Mouse (Mus musculus) liver, postnatal 0 days (tissue): ENCODE data around the gene Clip4. TPM values are rescaled to one million over a fixed set of nuclear protein-coding genes. Genes with fewer than 3 reads are reported as not detected.

Experiments used
- ATAC-seq: fragments of 200-750 bp; cut with Nextera tagmentation; 2 replicates; pipeline ENCODE4 v1.8.0; 2017; ENCODE audit warnings: mild to moderate bottlenecking, moderate library complexity
- DNase-seq: peaks from one replicate; pipeline ENCODE4 v3.0.0-alpha.2; 2016
- H3K27ac ChIP-seq: fragments of 300-500 bp; sonication (generic); 2 replicates; pipeline ENCODE4 v1.5.1; 2014; ENCODE audit warnings: antibody characterized with exemption, moderate library complexity, mild to moderate bottlenecking, low read depth
- H3K27me3 ChIP-seq: fragments of 300-500 bp; sonication (generic); 2 replicates; pipeline ENCODE4 v1.6.1; 2014; ENCODE audit warnings: low read length, control low read depth, mixed read lengths; ENCODE audit not compliant: insufficient read depth
- H3K36me3 ChIP-seq: fragments of 300-500 bp; sonication (generic); replicated peaks from 2 replicates; pipeline ENCODE4 v1.6.1; 2014; ENCODE audit warnings: mild to moderate bottlenecking, control low read depth, low read length, moderate library complexity, mixed read lengths; ENCODE audit not compliant: insufficient read depth
- H3K4me1 ChIP-seq: fragments of 300-500 bp; sonication (generic); 2 replicates; pipeline ENCODE4 v1.6.1; 2014; ENCODE audit warnings: antibody characterized with exemption, mild to moderate bottlenecking, control low read depth; ENCODE audit not compliant: insufficient read depth
- H3K4me2 ChIP-seq: fragments of 300-500 bp; sonication (generic); 2 replicates; pipeline ENCODE4 v1.6.1; 2014; ENCODE audit warnings: low read depth, mild to moderate bottlenecking, low read length, moderate library complexity, mixed read lengths
- H3K4me3 ChIP-seq: fragments of 300-500 bp; sonication (generic); 2 replicates; pipeline ENCODE4 v1.5.1; 2014; ENCODE audit warnings: low read depth, low read length
- H3K9ac ChIP-seq: fragments of 300-500 bp; sonication (generic); replicated peaks from 2 replicates; pipeline ENCODE4 v1.6.1; 2014; ENCODE audit warnings: mild to moderate bottlenecking, moderate library complexity
- H3K9me3 ChIP-seq: fragments of 300-500 bp; sonication (generic); 2 replicates; pipeline ENCODE4 v1.6.1; 2016; ENCODE audit warnings: mild to moderate bottlenecking, control low read depth, low read length, mixed read lengths
- CTCF ChIP-seq: sonication (generic); IDR thresholded peaks from 2 replicates; pipeline ENCODE4 v1.5.1; 2016; ENCODE audit warnings: antibody characterized with exemption, low read depth
- EP300 ChIP-seq: IDR thresholded peaks from 2 replicates; pipeline ENCODE4 v1.6.1; 2016; ENCODE audit warnings: antibody characterized with exemption, low read depth, mild to moderate bottlenecking
- WGBS: fragments of 180-500 bp; shearing (Covaris S2); extraction: QIAGEN DNeasy Blood & Tissue Kit; methylation state at CpG from one replicate; pipeline ENCODE4 v1.1.7; 2014; ENCODE audit not compliant: insufficient replicate concordance; 5-methylcytosine and 5-hydroxymethylcytosine counted together
- polyA plus RNA-seq: library from polyadenylated mRNA; unstranded; fragments of >200 nt; fragmentation: Nextera tagmentation; extraction: Ambion mirVana; gene quantifications from 2 replicates; pipeline ENCODE4 v1.2.1, GENCODE M21; 2015

Clip4 gene
- polyA plus RNA-seq, 1 experiment from 2014 or later = 0.49 TPM

GRCm38 (mm10) chr17:71774173-71774572 lies 5.9 kb downstream of the Clip4 start:
- H3K9me3 ChIP-seq = peaks cover 10% of the 10 kb centered on the region; the same call in 1 of the 2 replicates
- H3K27ac ChIP-seq = no peak overlapping the region
- no peak overlapping the region for H3K9ac ChIP-seq
- H3K4me2 ChIP-seq = no peak overlapping the region
- H3K4me3 ChIP-seq = no peak overlapping the region
- no peak for TF ChIP-seq CTCF
- TF ChIP-seq EP300 = no peak
- ATAC-seq = no peak
- no peaks in the 10 kb centered on the region for H3K4me1 ChIP-seq
- no peaks in the 10 kb centered on the region for H3K36me3 ChIP-seq
- 62% methylated on average over 4 of the region's 4 CpGs for WGBS
- no peak for DNase-seq
- H3K27me3 ChIP-seq = no peaks in the 10 kb centered on the region

- no peak overlapping the region for H3K9ac ChIP-seq
- 72% methylated on average over 4 of the region's 4 CpGs for whole genome bisulfite sequencing
- no peak for TF ChIP-seq EP300
- TF ChIP-seq CTCF = no peak
These were observed 7.0 kb downstream of the Clip4 start for GRCm38 (mm10) chr17:71775279-71775678.

GRCm38 (mm10) chr17:71778696-71779095 lies 10.4 kb downstream of the Clip4 start:
- 59% methylated on average over 3 of the region's 3 CpGs for WGBS
- Histone ChIP-seq H3K4me3 (no peak overlapping the region), H3K27ac (no peak overlapping the region), H3K27me3 (peaks cover 20% of the 10 kb centered on the region), H3K36me3 (no peaks in the 10 kb centered on the region), H3K9me3 (peaks cover 10% of the 10 kb centered on the region; the same call in 1 of the 2 replicates), H3K9ac (no peak overlapping the region), H3K4me1 (no peaks in the 10 kb centered on the region), H3K4me2 (no peak overlapping the region)
- ATAC-seq (no peak), DNase-seq (no peak)
- TF ChIP-seq CTCF = 0 out of 2 replicates have a peak, but pooled peaks have one; percentile 30
- no peak for TF ChIP-seq EP300

More at GRCm38 (mm10) chr17:71775279-71775678, 7.0 kb downstream of the Clip4 start:
- Histone ChIP-seq H3K9me3 (peaks cover 10% of the 10 kb centered on the region; the same call in 1 of the 2 replicates), H3K4me1 (no peaks in the 10 kb centered on the region), H3K27me3 (no peaks in the 10 kb centered on the region), H3K4me2 (no peak overlapping the region), H3K36me3 (no peaks in the 10 kb centered on the region), H3K4me3 (no peak overlapping the region), H3K27ac (no peak overlapping the region)
- no peak for ATAC-seq
- no peak for DNase-seq

GRCm38 (mm10) chr17:71780490-71780889 lies 12.2 kb downstream of the Clip4 start:
- H3K4me2 ChIP-seq = no peak overlapping the region
- H3K9me3 ChIP-seq = peaks cover 10% of the 10 kb centered on the region; the same call in 1 of the 2 replicates
- no peaks in the 10 kb centered on the region for H3K4me1 ChIP-seq
- H3K27me3 ChIP-seq = peaks cover 20% of the 10 kb centered on the region
- no peak overlapping the region for H3K9ac ChIP-seq
- H3K36me3 ChIP-seq = no peaks in the 10 kb centered on the region
- ATAC-seq (no peak), DNase-seq (no peak)
- H3K4me3 ChIP-seq = no peak overlapping the region
- H3K27ac ChIP-seq = no peak overlapping the region
- 81% methylated on average over 2 of the region's 2 CpGs for WGBS
- TF ChIP-seq CTCF (no peak), EP300 (no peak)

- Histone ChIP-seq H3K9ac (no peak overlapping the region), H3K4me2 (no peak overlapping the region), H3K27ac (no peak overlapping the region), H3K9me3 (peaks cover 10% of the 10 kb centered on the region; the same call in 1 of the 2 replicates), H3K27me3 (peaks cover 20% of the 10 kb centered on the region), H3K36me3 (no peaks in the 10 kb centered on the region), H3K4me3 (no peak overlapping the region), H3K4me1 (no peaks in the 10 kb centered on the region)
- 70% methylated on average over 4 of the region's 4 CpGs for WGBS
- no peak for TF ChIP-seq CTCF
- TF ChIP-seq EP300 = no peak
- DNase-seq (no peak), ATAC-seq (no peak)
These were observed 12.7 kb downstream of the Clip4 start for GRCm38 (mm10) chr17:71780945-71781344.

- H3K36me3 ChIP-seq = no peaks in the 10 kb centered on the region
- 2% methylated on average over 29 of the region's 29 CpGs for WGBS
- no peak overlapping the region for H3K9ac ChIP-seq
- no peaks in the 10 kb centered on the region for H3K4me1 ChIP-seq
- H3K27ac ChIP-seq = no peak overlapping the region
- peaks cover 20% of the 10 kb centered on the region for H3K27me3 ChIP-seq
- H3K9me3 ChIP-seq = peaks cover 10% of the 10 kb centered on the region; the same call in 1 of the 2 replicates
- H3K4me2 ChIP-seq = peak overlapping the region; percentile 58
- no peak for TF ChIP-seq CTCF
- TF ChIP-seq EP300 = no peak
- peak overlapping the region; percentile 25; the same call in 1 of the 2 replicates for H3K4me3 ChIP-seq
- ATAC-seq = no peak
- DNase-seq = no peak
These were observed 14.0 kb downstream of the Clip4 start for GRCm38 (mm10) chr17:71782242-71782698.
